Mouse (Mus musculus) heart, embryonic 12.5 days (tissue): ENCODE measurements around the gene Gadd45b. TPM values are rescaled to one million over a fixed set of nuclear protein-coding genes. Genes with fewer than 3 reads are reported as not detected.
A peak's percentile ranks its signal among the peaks of the same experiment; 100 is the strongest.

Experiments
- ATAC-seq: fragments of 200-750 bp; cut with Nextera tagmentation; 2 replicates; pipeline ENCODE4 v1.8.0; 2017; ENCODE audit warnings: moderate TSS enrichment, moderate library complexity; ENCODE audit not compliant: insufficient number of reproducible peaks, low FRiP score
- H3K27ac ChIP-seq: fragments of 300-500 bp; sonication (generic); 2 replicates; pipeline ENCODE4 v1.5.1; 2016; ENCODE audit warnings: mild to moderate bottlenecking, moderate library complexity; ENCODE audit not compliant: poor library complexity, severe bottlenecking
- H3K27me3 ChIP-seq: fragments of 300-500 bp; sonication (generic); replicated peaks from 2 replicates; pipeline ENCODE4 v1.6.1; 2016; ENCODE audit warnings: mild to moderate bottlenecking, moderate library complexity
- H3K36me3 ChIP-seq: fragments of 300-500 bp; sonication (generic); 2 replicates; pipeline ENCODE4 v1.6.1; 2016; ENCODE audit warnings: mild to moderate bottlenecking, moderate library complexity
- H3K4me1 ChIP-seq: fragments of 300-500 bp; sonication (generic); replicated peaks from 2 replicates; pipeline ENCODE4 v1.6.1; 2016; ENCODE audit warnings: mild to moderate bottlenecking
- H3K4me2 ChIP-seq: fragments of 300-500 bp; sonication (generic); 2 replicates; pipeline ENCODE4 v1.6.1; 2016; ENCODE audit warnings: mild to moderate bottlenecking, moderate library complexity
- H3K4me3 ChIP-seq: fragments of 300-500 bp; sonication (generic); 2 replicates; pipeline ENCODE4 v1.5.1; 2016; ENCODE audit warnings: mild to moderate bottlenecking
- H3K9ac ChIP-seq: fragments of 300-500 bp; sonication (generic); 2 replicates; pipeline ENCODE4 v1.6.1; 2016; ENCODE audit warnings: mild to moderate bottlenecking, moderate library complexity
- H3K9me3 ChIP-seq: fragments of 300-500 bp; sonication (generic); replicated peaks from 2 replicates; pipeline ENCODE4 v1.6.1; 2016; ENCODE audit warnings: mild to moderate bottlenecking, moderate library complexity
- WGBS: fragments of 180-500 bp; shearing (Covaris S2); methylation state at CpG from one replicate; pipeline ENCODE4 v1.1.7; 2016; 5-methylcytosine and 5-hydroxymethylcytosine counted together
- polyA plus RNA-seq: library from polyadenylated mRNA; unstranded; fragments of >200 nt; fragmentation: Nextera tagmentation; extraction: Ambion mirVana; gene quantifications from 2 replicates; pipeline ENCODE4 v1.2.1, GENCODE M21; 2016

Gene Gadd45b
- polyA plus RNA-seq, 1 experiment from 2014 or later = 27.8 TPM

GRCm38 (mm10) chr10:80969298-80969697 lies 39.4 kb downstream of the Gadd45b start:
- Histone ChIP-seq H3K9me3 (peaks cover 6% of the 10 kb centered on the region; the same call in 1 of the 2 replicates), H3K4me3 (no peak overlapping the region), H3K4me1 (peaks cover 37% of the 10 kb centered on the region), H3K36me3 (no peaks in the 10 kb centered on the region), H3K27me3 (no peaks in the 10 kb centered on the region), H3K27ac (no peak overlapping the region), H3K4me2 (no peak overlapping the region), H3K9ac (no peak overlapping the region)
- 71% methylated on average over 3 of the region's 3 CpGs for WGBS
- ATAC-seq = no peak

DNA sequence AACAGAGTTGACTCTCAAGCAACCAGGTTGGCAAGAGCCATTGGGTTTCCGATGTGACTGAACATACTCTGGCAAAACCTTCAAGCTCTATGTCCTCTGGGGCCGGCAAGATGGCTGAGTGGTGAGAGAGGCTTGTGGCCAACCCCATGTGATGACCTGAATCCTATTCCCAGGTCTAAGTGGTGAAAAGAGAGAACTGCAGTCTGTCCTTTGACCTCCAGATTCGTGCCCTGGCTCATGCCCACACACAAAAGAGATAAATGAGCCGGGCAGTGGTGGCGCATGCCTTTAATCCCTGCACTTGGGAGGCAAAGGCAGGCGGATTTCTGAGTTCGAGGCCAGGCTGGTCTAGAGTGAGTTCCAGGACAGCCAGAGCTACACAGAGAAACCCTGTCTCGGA lies 40.3 kb downstream of the Gadd45b start:
- H3K27ac ChIP-seq = no peak overlapping the region
- peaks cover 33% of the 10 kb centered on the region for H3K4me1 ChIP-seq
- H3K9ac ChIP-seq = no peak overlapping the region
- H3K4me3 ChIP-seq = no peak overlapping the region
- H3K4me2 ChIP-seq = no peak overlapping the region
- ATAC-seq = no peak
- no peaks in the 10 kb centered on the region for H3K27me3 ChIP-seq
- H3K9me3 ChIP-seq = peaks cover 6% of the 10 kb centered on the region; the same call in 1 of the 2 replicates
- no peaks in the 10 kb centered on the region for H3K36me3 ChIP-seq
- WGBS = 80% methylated on average over 8 of the region's 8 CpGs

- peak overlapping the region; percentile 2; the same call in 1 of the 2 replicates for H3K9ac ChIP-seq
- H3K36me3 ChIP-seq = no peaks in the 10 kb centered on the region
- no peaks in the 10 kb centered on the region for H3K27me3 ChIP-seq
- peaks cover 6% of the 10 kb centered on the region; the same call in 1 of the 2 replicates for H3K9me3 ChIP-seq
- no peak overlapping the region for H3K4me2 ChIP-seq
- H3K4me1 ChIP-seq = peaks cover 26% of the 10 kb centered on the region
- 83% methylated on average over 15 of the region's 15 CpGs for WGBS
- H3K4me3 ChIP-seq = no peak overlapping the region
- no peak for ATAC-seq
- no peak overlapping the region for H3K27ac ChIP-seq
Measured at GRCm38 (mm10) chr10:80971533-80971932, 41.7 kb downstream of the Gadd45b start.

GRCm38 (mm10) chr10:80972071-80972987 lies 42.5 kb downstream of the Gadd45b start:
- Histone ChIP-seq H3K9ac (peak overlapping the region; percentile 42; the same call in 1 of the 2 replicates), H3K4me2 (no peak overlapping the region), H3K27ac (0 out of 2 replicates have a peak overlapping the region, but pooled peaks have one; percentile 36), H3K4me3 (no peak overlapping the region), H3K36me3 (no peaks in the 10 kb centered on the region), H3K27me3 (no peaks in the 10 kb centered on the region), H3K4me1 (peaks cover 18% of the 10 kb centered on the region), H3K9me3 (peaks cover 6% of the 10 kb centered on the region; the same call in 1 of the 2 replicates)
- 37% methylated on average over 11 of the region's 11 CpGs for WGBS
- 0 out of 2 replicates have a peak, but pooled peaks have one; percentile 29 for ATAC-seq

DNA sequence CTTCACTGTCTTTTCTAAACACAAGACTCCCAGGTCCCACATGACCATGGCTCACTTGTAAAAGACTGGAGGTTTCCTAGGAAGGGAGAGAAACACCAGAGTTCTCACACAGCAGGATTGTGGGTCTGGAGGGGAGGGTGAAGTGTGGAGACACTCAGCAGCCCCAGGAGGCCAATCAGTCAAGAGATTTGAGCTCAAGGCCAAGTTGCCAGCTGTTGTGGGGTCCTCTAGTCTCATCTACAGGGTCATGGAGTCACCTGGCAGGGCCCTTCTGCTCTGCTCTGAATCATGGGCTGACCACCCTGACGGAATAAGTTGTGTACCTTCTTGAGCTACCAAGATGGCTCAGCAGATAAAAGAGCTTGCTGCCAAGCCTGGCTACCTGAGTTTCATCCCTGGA lies 43.8 kb downstream of the Gadd45b start:
- Histone ChIP-seq H3K4me2 (no peak overlapping the region), H3K4me3 (no peak overlapping the region)

GRCm38 (mm10) chr10:80975478-80975877 lies 45.6 kb downstream of the Gadd45b start:
- no peaks in the 10 kb centered on the region for H3K36me3 ChIP-seq
- no peak overlapping the region for H3K27ac ChIP-seq
- H3K4me1 ChIP-seq = peaks cover 17% of the 10 kb centered on the region
- no peak for ATAC-seq
- no peaks in the 10 kb centered on the region for H3K27me3 ChIP-seq
- WGBS = 86% methylated on average over 11 of the region's 11 CpGs
- no peak overlapping the region for H3K9ac ChIP-seq
- no peak overlapping the region for H3K4me3 ChIP-seq
- peaks cover 6% of the 10 kb centered on the region; the same call in 1 of the 2 replicates for H3K9me3 ChIP-seq
- H3K4me2 ChIP-seq = no peak overlapping the region

More for the DNA sequence above, 43.8 kb downstream of the Gadd45b start:
- H3K9me3 ChIP-seq = peaks cover 6% of the 10 kb centered on the region; the same call in 1 of the 2 replicates
- H3K27ac ChIP-seq = no peak overlapping the region
- no peak overlapping the region for H3K9ac ChIP-seq
- peaks cover 17% of the 10 kb centered on the region for H3K4me1 ChIP-seq
- H3K27me3 ChIP-seq = no peaks in the 10 kb centered on the region
- 88% methylated on average over 1 of the region's 1 CpGs for WGBS
- H3K36me3 ChIP-seq = no peaks in the 10 kb centered on the region
- no peak for ATAC-seq

DNA sequence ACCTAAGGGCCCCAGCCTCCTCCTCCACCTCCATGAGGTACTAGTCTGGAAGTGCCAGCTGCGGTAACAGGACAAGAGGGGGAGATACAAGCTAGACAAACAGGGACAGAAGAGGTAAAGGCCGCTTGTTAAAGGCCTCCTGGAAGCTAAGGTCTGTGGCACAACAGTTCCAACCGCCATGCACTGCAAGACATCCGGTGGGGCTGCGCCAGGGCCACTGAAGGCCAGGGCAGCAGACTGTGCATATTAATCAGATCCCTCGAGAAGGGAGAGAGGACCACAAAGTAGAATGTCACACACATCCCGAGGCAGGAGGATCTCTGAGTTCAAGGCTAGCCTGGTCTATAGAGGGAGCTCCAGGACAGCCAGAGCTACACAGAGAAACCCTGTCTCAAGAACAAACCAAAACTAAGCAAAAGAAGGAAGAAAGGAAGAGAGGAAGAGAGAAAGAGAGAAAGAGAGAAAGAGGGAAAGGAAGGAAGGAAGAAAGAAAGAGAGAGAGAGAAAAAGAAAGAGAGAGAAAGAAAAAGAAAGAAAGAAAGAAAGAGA lies 51.8 kb downstream of the Gadd45b start:
- Histone ChIP-seq H3K27me3 (peaks cover 28% of the 10 kb centered on the region), H3K9me3 (no peaks in the 10 kb centered on the region), H3K4me3 (no peak overlapping the region), H3K4me1 (peaks cover 15% of the 10 kb centered on the region), H3K27ac (no peak overlapping the region), H3K9ac (no peak overlapping the region), H3K36me3 (no peaks in the 10 kb centered on the region), H3K4me2 (no peak overlapping the region)
- 57% methylated on average over 7 of the region's 7 CpGs for WGBS
- no peak for ATAC-seq

Other genes with a start within 250 kb of the Gadd45b start
- 34.8 and 38.1 TPM in 2 replicates for gene Mob3a, start 228.1 kb upstream of the Gadd45b start, polyA plus RNA-seq
- 13.2 and 18.4 TPM in 2 replicates for gene Izumo4, start 227.9 kb upstream of the Gadd45b start, polyA plus RNA-seq
- 56.5 and 58.9 TPM in 2 replicates for gene Ap3d1, start 187.8 kb upstream of the Gadd45b start, polyA plus RNA-seq
- 25.7 and 30.9 TPM in 2 replicates for gene Dot1l, start 174.9 kb upstream of the Gadd45b start, polyA plus RNA-seq
- 51.2 and 58.3 TPM in 2 replicates for gene Sf3a2, start 131.9 kb upstream of the Gadd45b start, polyA plus RNA-seq
- 82.4 and 83.2 TPM in 2 replicates for gene Plekhj1, start 131.4 kb upstream of the Gadd45b start, polyA plus RNA-seq
- gene Amh, start 124.8 kb upstream of the Gadd45b start, polyA plus RNA-seq = 0.14 and 0.23 TPM in 2 replicates
- 6.1 and 6.7 TPM in 2 replicates for gene Jsrp1, start 116.6 kb upstream of the Gadd45b start, polyA plus RNA-seq
- gene Oaz1, start 103.4 kb upstream of the Gadd45b start, polyA plus RNA-seq = 1,577 and 1,597 TPM in 2 replicates
- 0.46 and 0.54 TPM in 2 replicates for gene Lingo3, start 86.0 kb upstream of the Gadd45b start, polyA plus RNA-seq
- 177 and 182 TPM in 2 replicates for gene Lsm7, start 74.9 kb upstream of the Gadd45b start, polyA plus RNA-seq
- gene Sppl2b, start 74.8 kb upstream of the Gadd45b start, polyA plus RNA-seq = 34.8 and 35.2 TPM in 2 replicates
- gene Tmprss9, start 58.2 kb upstream of the Gadd45b start, polyA plus RNA-seq = not detected in 2 replicates
- gene Timm13, start 29.1 kb upstream of the Gadd45b start, polyA plus RNA-seq = 285 and 293 TPM in 2 replicates
- 34.3 and 35.3 TPM in 2 replicates for gene Lmnb2, start 11.8 kb upstream of the Gadd45b start, polyA plus RNA-seq
- 1.5 and 1.7 TPM in 2 replicates for gene Gng7, start 84.9 kb downstream of the Gadd45b start, polyA plus RNA-seq
- gene Diras1, start 95.6 kb downstream of the Gadd45b start, polyA plus RNA-seq = not detected in 2 replicates
- gene Slc39a3, start 107.4 kb downstream of the Gadd45b start, polyA plus RNA-seq = 7.5 and 8.7 TPM in 2 replicates
- gene Sgta, start 130.1 kb downstream of the Gadd45b start, polyA plus RNA-seq = 152 and 154 TPM in 2 replicates
- gene Thop1, start 140.0 kb downstream of the Gadd45b start, polyA plus RNA-seq = 35.5 and 36.6 TPM in 2 replicates
- gene Creb3l3, start 168.8 kb downstream of the Gadd45b start, polyA plus RNA-seq = 0.31 and 0.47 TPM in 2 replicates
- gene Map2k2, start 175.8 kb downstream of the Gadd45b start, polyA plus RNA-seq = 161 and 165 TPM in 2 replicates
- gene Zbtb7a, start 205.1 kb downstream of the Gadd45b start, polyA plus RNA-seq = 24.7 and 24.8 TPM in 2 replicates
- 36.0 and 36.1 TPM in 2 replicates for gene Pias4, start 237.8 kb downstream of the Gadd45b start, polyA plus RNA-seq
- gene Eef2, start 246.6 kb downstream of the Gadd45b start, polyA plus RNA-seq = 408 and 433 TPM in 2 replicates